Mouse (Mus musculus): Measurements from ENCODE around the gene Acsbg1. TPM values are rescaled to one million over a fixed set of nuclear protein-coding genes. Genes with fewer than 3 reads are reported as not detected.

Gene Acsbg1
- under 1 TPM; 0.30 to 0.31 TPM for total RNA-seq (2021)
- 0.70 and 0.85 TPM in 2 replicates for polyA plus RNA-seq (2012; rRNA removed)
- long read RNA-seq, partial matches to known transcripts, result 0 of 1 reads
- long read RNA-seq, other reads (novel, unspliced or antisense), result 0 of 1 reads

DNA sequence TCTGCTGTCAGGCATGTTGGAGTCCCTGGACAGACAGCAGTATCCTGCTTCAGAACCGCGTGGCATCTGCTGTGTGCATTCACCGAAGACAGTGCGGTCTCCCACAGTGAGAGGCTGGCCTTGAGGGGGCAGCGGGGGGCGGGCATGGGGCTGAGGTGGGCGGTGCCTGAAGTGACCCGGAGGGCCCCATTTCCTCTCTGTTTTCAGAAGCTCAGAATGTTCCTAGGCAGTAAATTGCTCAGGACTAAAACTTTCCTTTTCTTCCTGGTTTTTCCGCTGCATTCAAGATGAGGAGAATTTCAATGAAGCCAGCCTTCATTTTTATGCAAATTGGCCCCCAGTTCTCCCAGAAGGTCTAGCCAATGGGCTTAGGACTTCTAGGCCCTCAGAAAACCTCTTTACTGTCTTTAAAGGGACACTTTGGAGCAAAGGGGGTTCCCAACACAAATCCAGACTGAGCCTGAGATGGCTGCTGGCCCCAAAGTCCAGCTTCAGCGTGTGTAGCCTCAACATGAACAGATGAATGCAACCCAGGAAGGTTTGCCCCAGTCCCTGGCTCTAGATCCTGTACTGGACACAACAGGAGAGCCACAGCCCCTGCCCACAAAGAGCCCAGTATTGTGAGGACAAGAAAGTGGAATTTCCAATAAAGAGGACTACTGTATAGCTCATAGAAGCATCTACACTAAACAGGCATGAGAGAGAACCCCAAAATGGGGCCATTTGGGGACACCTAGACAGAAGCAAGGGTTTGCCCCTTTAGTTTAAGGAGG lies at the start of gene Acsbg1:
Acsbg1 (minus strand) TSS at position 266 of the 773 bp plus-strand sequence.
- Histone ChIP-seq H3K9ac (ENCODE audit: low read depth, low read length) (no peak within 1 kb of the TSS), H3K79me2 (replicated peaks; ENCODE audit: control insufficient read depth, insufficient read depth, low read length) (no peaks in the 10 kb centered on the region), H3K27me3 (ENCODE audit: control insufficient read depth, insufficient read depth, low read length) (no peaks in the 10 kb centered on the region), H3K4me3 (no peak within 1 kb of the TSS), H3K36me3 (ENCODE audit: control insufficient read depth, insufficient read depth, low read length) (no peaks in the 10 kb centered on the region), H3K27ac (no peak within 1 kb of the TSS), H3K4me1 (ENCODE audit: control insufficient read depth, insufficient read depth, low read length) (no peaks in the 10 kb centered on the region)
- intact Hi-C loops (cut with DNase I), result no loop called here
- TF ChIP-seq CTCF (IDR thresholded peaks at IDR 0.05) (no peak), EP300 (IDR thresholded peaks at IDR 0.05; ENCODE audit: insufficient read depth, low read depth, low read length) (no peak), POLR2A (IDR thresholded peaks at IDR 0.05; ENCODE audit: insufficient read depth, low read depth, low read length) (no peak)
- 29% methylated on average over 10 of the region's 10 CpGs for WGBS
- DNase-seq, result no peak

DNA sequence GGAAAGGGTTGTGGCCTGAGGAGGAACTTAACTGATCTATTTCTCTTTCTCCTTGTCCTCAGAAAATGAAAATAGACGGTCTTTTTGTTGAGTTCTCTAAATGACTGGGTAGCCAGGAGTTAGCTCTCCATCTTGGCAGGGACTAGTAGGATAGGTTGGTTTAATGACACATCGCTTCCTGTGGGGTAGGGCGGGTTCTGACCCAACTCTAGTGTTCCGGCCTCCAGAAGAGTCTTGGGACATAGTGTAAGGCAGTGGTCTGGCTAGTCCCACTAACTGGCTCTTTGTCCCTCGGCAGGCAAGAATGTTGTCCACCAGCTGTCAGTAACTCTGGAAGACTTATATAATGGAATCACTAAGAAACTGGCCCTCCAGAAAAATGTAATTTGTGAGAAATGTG lies 46.4 kb upstream of the Acsbg1 start:
- H3K27ac ChIP-seq, result no peak overlapping the region
- no peak for TF ChIP-seq CTCF (IDR thresholded peaks at IDR 0.05)
- no peak for TF ChIP-seq EP300 (IDR thresholded peaks at IDR 0.05; ENCODE audit: insufficient read depth, low read depth, low read length)
- TF ChIP-seq POLR2A (IDR thresholded peaks at IDR 0.05; ENCODE audit: insufficient read depth, low read depth, low read length), result no peak
- WGBS, result 65% methylated on average over 5 of the region's 5 CpGs
- peaks cover 20% of the 10 kb centered on the region for H3K36me3 ChIP-seq (ENCODE audit: control insufficient read depth, insufficient read depth, low read length)
- no peak for DNase-seq
- peaks cover 2% of the 10 kb centered on the region; the same call in 1 of the 2 replicates for H3K79me2 ChIP-seq (replicated peaks; ENCODE audit: control insufficient read depth, insufficient read depth, low read length)
- H3K4me3 ChIP-seq, result no peak overlapping the region
- no peaks in the 10 kb centered on the region for H3K27me3 ChIP-seq (ENCODE audit: control insufficient read depth, insufficient read depth, low read length)
- intact Hi-C loops (cut with DNase I), result no loop called here
- H3K4me1 ChIP-seq (ENCODE audit: control insufficient read depth, insufficient read depth, low read length), result peaks cover 7% of the 10 kb centered on the region; the same call in 1 of the 2 replicates
- H3K9ac ChIP-seq (ENCODE audit: low read depth, low read length), result no peak overlapping the region

DNA sequence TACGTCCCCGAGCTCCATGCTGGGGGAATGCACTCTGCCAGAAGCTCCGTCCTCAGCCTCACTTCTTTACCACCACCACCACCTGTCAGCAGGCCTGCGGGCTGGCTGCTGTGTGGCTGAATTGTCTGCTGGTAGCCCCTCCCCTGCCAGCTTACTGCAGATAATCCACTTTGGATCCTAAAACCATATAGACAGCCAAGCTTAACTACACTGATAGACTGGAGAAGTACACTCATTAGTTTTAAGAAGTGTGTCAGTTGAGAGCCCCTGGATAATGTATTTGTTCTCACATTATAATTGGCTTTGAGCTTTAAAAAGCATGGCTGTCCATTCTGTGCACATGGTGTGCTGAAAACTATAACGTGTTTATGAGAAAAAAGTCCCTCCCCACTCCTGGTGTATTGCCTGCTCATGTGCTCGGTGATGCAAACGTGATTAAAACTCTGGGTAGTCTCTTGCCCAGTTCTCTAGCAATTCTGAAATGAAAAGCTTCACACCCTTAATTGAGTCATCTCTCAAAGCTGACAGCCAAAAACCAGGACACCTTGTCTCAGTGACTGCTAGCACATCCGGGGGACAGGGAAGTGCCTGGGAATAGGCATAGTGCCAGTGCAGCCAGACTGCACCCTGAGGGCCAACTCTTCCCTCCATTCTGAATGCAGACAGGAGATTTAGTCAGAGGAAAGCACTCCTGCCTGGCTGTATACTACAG lies 45.8 kb upstream of the Acsbg1 start:
- TF ChIP-seq EP300 (IDR thresholded peaks at IDR 0.05; ENCODE audit: insufficient read depth, low read depth, low read length) (no peak), POLR2A (IDR thresholded peaks at IDR 0.05; ENCODE audit: insufficient read depth, low read depth, low read length) (no peak), CTCF (IDR thresholded peaks at IDR 0.05) (no peak)
- Histone ChIP-seq H3K27me3 (ENCODE audit: control insufficient read depth, insufficient read depth, low read length) (no peaks in the 10 kb centered on the region), H3K4me3 (no peak overlapping the region), H3K79me2 (replicated peaks; ENCODE audit: control insufficient read depth, insufficient read depth, low read length) (peaks cover 2% of the 10 kb centered on the region; the same call in 1 of the 2 replicates), H3K36me3 (ENCODE audit: control insufficient read depth, insufficient read depth, low read length) (peaks cover 26% of the 10 kb centered on the region), H3K4me1 (ENCODE audit: control insufficient read depth, insufficient read depth, low read length) (peaks cover 11% of the 10 kb centered on the region), H3K27ac (no peak overlapping the region), H3K9ac (ENCODE audit: low read depth, low read length) (no peak overlapping the region)
- intact Hi-C loops (cut with DNase I), result no loop called here
- 48% methylated on average over 8 of the region's 8 CpGs for WGBS
- DNase-seq, result no peak

DNA sequence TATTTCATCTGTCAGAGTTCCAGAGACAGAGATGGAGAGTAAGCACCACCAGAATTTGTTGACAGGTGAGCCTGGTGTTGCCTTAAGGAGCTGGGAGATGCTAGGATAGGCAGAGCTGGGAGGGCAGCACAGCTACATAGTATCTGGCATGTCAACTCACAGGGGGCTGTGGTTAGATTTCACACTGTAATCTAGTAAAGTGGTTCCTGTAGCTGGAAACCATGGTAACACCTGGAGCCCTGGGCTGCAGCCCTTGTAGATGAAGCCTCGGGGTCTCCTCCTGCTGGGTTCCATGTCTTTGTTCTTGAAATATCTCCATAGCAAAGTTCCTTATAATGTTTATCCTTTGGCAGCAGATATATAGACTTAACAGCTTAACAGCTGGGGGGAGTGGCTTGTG lies 43.9 kb upstream of the Acsbg1 start:
- Histone ChIP-seq H3K79me2 (replicated peaks; ENCODE audit: control insufficient read depth, insufficient read depth, low read length) (peaks cover 2% of the 10 kb centered on the region; the same call in 1 of the 2 replicates), H3K4me3 (no peak overlapping the region), H3K27me3 (ENCODE audit: control insufficient read depth, insufficient read depth, low read length) (no peaks in the 10 kb centered on the region), H3K9ac (ENCODE audit: low read depth, low read length) (no peak overlapping the region), H3K27ac (no peak overlapping the region), H3K4me1 (ENCODE audit: control insufficient read depth, insufficient read depth, low read length) (peaks cover 18% of the 10 kb centered on the region), H3K36me3 (ENCODE audit: control insufficient read depth, insufficient read depth, low read length) (peaks cover 38% of the 10 kb centered on the region)
- intact Hi-C loops (cut with DNase I), result no loop called here
- no peak for DNase-seq
- 67% methylated on average over 1 of the region's 1 CpGs for WGBS
- TF ChIP-seq POLR2A (IDR thresholded peaks at IDR 0.05; ENCODE audit: insufficient read depth, low read depth, low read length), result no peak
- no peak for TF ChIP-seq CTCF (IDR thresholded peaks at IDR 0.05)
- TF ChIP-seq EP300 (IDR thresholded peaks at IDR 0.05; ENCODE audit: insufficient read depth, low read depth, low read length), result no peak

DNA sequence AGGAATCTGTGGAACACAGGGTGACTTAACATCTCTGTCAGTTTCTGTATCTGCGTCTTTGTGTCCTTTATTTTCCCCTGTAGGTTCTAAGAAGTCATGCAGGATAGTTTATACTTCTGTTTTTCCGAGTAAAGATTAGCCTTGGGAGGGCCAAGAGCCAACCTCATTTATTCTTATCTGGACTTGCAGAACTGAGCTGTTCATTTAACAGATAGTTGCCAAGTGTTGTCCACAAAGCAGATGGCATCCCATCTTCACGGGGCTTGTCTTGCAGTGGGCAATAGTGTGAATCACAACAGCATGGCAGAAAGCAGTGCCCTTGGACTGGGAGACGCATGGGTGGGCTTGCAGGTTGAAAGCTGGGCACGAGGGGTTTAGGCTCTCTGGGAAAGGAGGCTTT lies 42.7 kb upstream of the Acsbg1 start:
- Histone ChIP-seq H3K36me3 (ENCODE audit: control insufficient read depth, insufficient read depth, low read length) (peaks cover 38% of the 10 kb centered on the region), H3K27me3 (ENCODE audit: control insufficient read depth, insufficient read depth, low read length) (no peaks in the 10 kb centered on the region), H3K9ac (ENCODE audit: low read depth, low read length) (no peak overlapping the region), H3K27ac (no peak overlapping the region), H3K4me1 (ENCODE audit: control insufficient read depth, insufficient read depth, low read length) (peaks cover 18% of the 10 kb centered on the region), H3K4me3 (no peak overlapping the region), H3K79me2 (replicated peaks; ENCODE audit: control insufficient read depth, insufficient read depth, low read length) (peaks cover 2% of the 10 kb centered on the region; the same call in 1 of the 2 replicates)
- no peak for DNase-seq
- TF ChIP-seq CTCF (IDR thresholded peaks at IDR 0.05), result no peak
- no peak for TF ChIP-seq EP300 (IDR thresholded peaks at IDR 0.05; ENCODE audit: insufficient read depth, low read depth, low read length)
- no peak for TF ChIP-seq POLR2A (IDR thresholded peaks at IDR 0.05; ENCODE audit: insufficient read depth, low read depth, low read length)
- WGBS, result 51% methylated on average over 5 of the region's 5 CpGs
- intact Hi-C loops (cut with DNase I), result no loop called here

Data from heart, adult 2 months (tissue).